Mouse (Mus musculus) bone marrow, adult 2 months (tissue): ENCODE measurements around the gene Pdpr. TPM values are rescaled to one million over a fixed set of nuclear protein-coding genes. Genes with fewer than 3 reads are reported as not detected.
"Not testable (repeated sequence)": the region's sequence is repeated elsewhere in the genome, so short reads cannot be mapped to it uniquely, and the experiment has no call there.

Experiments used
- H3K27ac ChIP-seq: fragments of 200-500 bp; 2 replicates; pipeline ENCODE4 v1.5.1; 2012; ENCODE audit warnings: low read depth, mild to moderate bottlenecking, control low read depth, inconsistent platforms, low read length; ENCODE audit not compliant: control insufficient read depth, poor library complexity, insufficient read depth
- H3K4me1 ChIP-seq: fragments of 200-500 bp; 2 replicates; pipeline ENCODE4 v1.6.1; 2011; ENCODE audit warnings: low read length; ENCODE audit not compliant: control insufficient read depth, insufficient read depth
- H3K4me3 ChIP-seq: fragments of 200-500 bp; replicated peaks from 2 replicates; pipeline ENCODE3; 2011; ENCODE audit warnings: mild to moderate bottlenecking, low read depth, low read length, control low read depth; ENCODE audit not compliant: control insufficient read depth
- CTCF ChIP-seq: fragments of 200-500 bp; IDR thresholded peaks from 2 replicates; pipeline ENCODE4 v1.5.1; 2011; ENCODE audit warnings: low read length, control low read depth; ENCODE audit not compliant: control insufficient read depth, insufficient read depth
- POLR2A ChIP-seq: fragments of 200-500 bp; IDR thresholded peaks from 2 replicates; pipeline ENCODE4 v1.6.1; 2011; ENCODE audit warnings: low read depth, mild to moderate bottlenecking, control low read depth, low read length, borderline replicate concordance; ENCODE audit not compliant: control insufficient read depth
- WGBS: fragments of 180-500 bp; shearing (Covaris S2); methylation state at CpG from one replicate; pipeline ENCODE4 v1.1.7; 2018; 5-methylcytosine and 5-hydroxymethylcytosine counted together
- polyA plus RNA-seq: library from polyadenylated mRNA; stranded (reverse); fragments of >200 nt; gene quantifications from 2 replicates; pipeline ENCODE4 v1.2.4, GENCODE M21; 2011; ENCODE audit warnings: low replicate concordance; ENCODE audit not compliant: missing spikeins, insufficient read depth, insufficient read length

Pdpr gene
- polyA plus RNA-seq, 1 experiment, result 2.3 TPM

GRCm38 (mm10) chr8:111142521-111142920, 48.1 kb downstream of the Pdpr start:
- Histone ChIP-seq H3K27ac (no peak overlapping the region), H3K4me1 (no peaks in the 10 kb centered on the region), H3K4me3 (no peak overlapping the region)
- no peak for TF ChIP-seq CTCF
- TF ChIP-seq POLR2A, result no peak

- not testable (repeated sequence) for H3K27ac ChIP-seq, H3K4me1 ChIP-seq
- WGBS, result under 1% methylated on average over 62 of the region's 63 CpGs
- peak overlapping the region; percentile 77 for H3K4me3 ChIP-seq
Observed at GRCm38 (mm10) chr8:111144901-111145459, 50.5 kb downstream of the Pdpr start.

GRCm38 (mm10) chr8:111145460-111146012, 51.1 kb downstream of the Pdpr start:
- not testable (repeated sequence) for H3K4me1 ChIP-seq
- Histone ChIP-seq H3K4me3 (peak overlapping the region; percentile 70), H3K27ac (peak overlapping the region; percentile 32; the same call in 1 of the 2 replicates)
- under 1% methylated on average over 72 of the region's 74 CpGs for WGBS
- TF ChIP-seq POLR2A, result peak; percentile 9; the same call in 1 of the 2 replicates

GRCm38 (mm10) chr8:111155721-111156436, 61.4 kb downstream of the Pdpr start:
- Histone ChIP-seq H3K4me3 (no peak overlapping the region), H3K27ac (no peak overlapping the region), H3K4me1 (no peaks in the 10 kb centered on the region)
- no peak for TF ChIP-seq POLR2A
- TF ChIP-seq CTCF, result no peak
- 91% methylated on average over 8 of the region's 8 CpGs for WGBS

- peak; percentile 65 for TF ChIP-seq CTCF
- TF ChIP-seq POLR2A, result no peak
- WGBS, result 69% methylated on average over 14 of the region's 14 CpGs
- no peak overlapping the region for H3K27ac ChIP-seq
Observed at GRCm38 (mm10) chr8:111157617-111158016, 63.2 kb downstream of the Pdpr start.

GRCm38 (mm10) chr8:111171661-111172060, 77.2 kb downstream of the Pdpr start:
- 88% methylated on average over 5 of the region's 5 CpGs for WGBS
- TF ChIP-seq CTCF, result no peak
- Histone ChIP-seq H3K4me1 (no peaks in the 10 kb centered on the region), H3K4me3 (no peak overlapping the region), H3K27ac (no peak overlapping the region)

More at GRCm38 (mm10) chr8:111157617-111158016, 63.2 kb downstream of the Pdpr start:
- Histone ChIP-seq H3K4me1 (no peaks in the 10 kb centered on the region), H3K4me3 (no peak overlapping the region)

- TF ChIP-seq CTCF, result no peak
- TF ChIP-seq POLR2A, result no peak
- Histone ChIP-seq H3K4me1 (no peaks in the 10 kb centered on the region), H3K27ac (no peak overlapping the region), H3K4me3 (no peak overlapping the region)
- 65% methylated on average over 4 of the region's 4 CpGs for WGBS
Observed at GRCm38 (mm10) chr8:111185472-111185947, 91.1 kb downstream of the Pdpr start.

Other genes with a start within 250 kb of the Pdpr start
- gene Cog4, start 248.0 kb upstream of the Pdpr start, polyA plus RNA-seq, result 27.6 and 59.9 TPM in 2 replicates
- 37.8 and 56.3 TPM in 2 replicates for gene Sf3b3, start 247.8 kb upstream of the Pdpr start, polyA plus RNA-seq
- gene Fuk, start 192.1 kb upstream of the Pdpr start, polyA plus RNA-seq, result 4.6 and 10.9 TPM in 2 replicates
- 16.1 and 29.4 TPM in 2 replicates for gene St3gal2, start 174.7 kb upstream of the Pdpr start, polyA plus RNA-seq
- 13.5 and 17.3 TPM in 2 replicates for gene Ddx19a, start 96.8 kb upstream of the Pdpr start, polyA plus RNA-seq
- gene Ddx19b, start 62.9 kb upstream of the Pdpr start, polyA plus RNA-seq, result 1.8 and 3.4 TPM in 2 replicates
- 31.6 and 48.3 TPM in 2 replicates for gene Aars, start 61.5 kb upstream of the Pdpr start, polyA plus RNA-seq
- gene Exosc6, start 38.3 kb upstream of the Pdpr start, polyA plus RNA-seq, result not detected in 2 replicates
- gene Clec18a, start 2.2 kb upstream of the Pdpr start, polyA plus RNA-seq, result not detected in 2 replicates
- 6.5 and 17.7 TPM in 2 replicates for gene Glg1, start 164.6 kb downstream of the Pdpr start, polyA plus RNA-seq
- 34.4 and 38.9 TPM in 2 replicates for gene Rfwd3, start 205.6 kb downstream of the Pdpr start, polyA plus RNA-seq
- 7.2 and 24.3 TPM in 2 replicates for gene Mlkl, start 243.5 kb downstream of the Pdpr start, polyA plus RNA-seq